Mouse (Mus musculus) liver, embryonic 14.5 days (tissue): ENCODE measurements around the gene Hat1.

Experiments used
- CTCF ChIP-seq: IDR thresholded peaks from 2 replicates; pipeline ENCODE4 v1.5.1; 2016; ENCODE audit warnings: antibody characterized with exemption, low read depth, control low read depth
- EP300 ChIP-seq: IDR thresholded peaks from 2 replicates; pipeline ENCODE4 v1.6.1; 2016; ENCODE audit warnings: antibody characterized with exemption, low read depth

DNA sequence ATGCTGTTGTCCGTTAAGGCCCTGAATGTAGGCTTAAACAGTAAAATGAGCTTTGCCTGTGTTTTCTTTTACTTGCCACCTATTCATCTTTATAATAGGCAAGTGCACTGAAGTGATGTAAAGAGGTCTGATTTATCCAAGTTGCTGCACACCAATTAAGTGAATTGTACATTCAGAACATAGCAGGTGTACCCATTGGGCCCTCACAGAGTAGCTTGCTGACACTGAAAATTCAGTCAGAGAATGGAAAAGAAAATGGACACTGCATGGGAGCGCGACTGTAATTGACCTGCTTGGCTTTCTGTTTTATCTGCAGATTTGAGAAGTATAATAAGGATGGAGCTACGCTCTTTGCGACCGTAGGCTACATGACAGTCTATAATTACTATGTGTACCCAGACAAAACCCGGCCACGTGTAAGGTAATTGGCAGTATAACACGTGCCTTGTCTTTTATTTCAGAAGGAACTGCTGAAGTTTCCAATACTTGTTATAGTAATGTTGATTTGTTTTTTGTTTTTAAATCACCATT, 32.2 kb downstream of the Hat1 start:
- TF ChIP-seq CTCF (no peak), EP300 (no peak)
